Mouse (Mus musculus) macrophage (primary cell): ENCODE measurements around the gene Spta1. TPM values are rescaled to one million over a fixed set of nuclear protein-coding genes. Genes with fewer than 3 reads are reported as not detected.

Source experiments
- H3K27ac ChIP-seq: fragments of 350-480 bp; formaldehyde crosslinking; 2 replicates; pipeline ENCODE4 v1.9.0; 2021
- H3K36me3 ChIP-seq: fragments of 350-480 bp; formaldehyde crosslinking; 2 replicates; pipeline ENCODE4 v1.9.0; 2021; ENCODE audit errors: inconsistent target
- H3K4me3 ChIP-seq: fragments of 350-480 bp; formaldehyde crosslinking; 2 replicates; pipeline ENCODE4 v1.9.0; 2021; ENCODE audit errors: inconsistent target
- H3K79me2 ChIP-seq: fragments of 350-480 bp; formaldehyde crosslinking; 2 replicates; pipeline ENCODE4 v1.9.0; 2021; ENCODE audit errors: inconsistent target
- WGBS: methylation state at CpG from one replicate; pipeline ENCODE4 v1.1.7; 2026; ENCODE audit warnings: inconsistent platforms; ENCODE audit not compliant: missing documents; 5-methylcytosine and 5-hydroxymethylcytosine counted together
- polyA plus RNA-seq: library from polyadenylated mRNA; stranded (reverse); fragments of 250-400 nt; gene quantifications from 3 replicates; pipeline ENCODE4 v1.2.4, GENCODE M21; 2018; ENCODE audit warnings: inconsistent platforms
- total RNA-seq, 78 experiments: library from RNA; depleted of rRNA; stranded (reverse); fragments of 250-400 nt; gene quantifications; 1 replicate in 9 of 78; 2 replicates in 24 of 78; 3 replicates in 43 of 78; 4 replicates in 2 of 78; pipeline ENCODE4 v1.2.4; 2018; ENCODE audit warnings: inconsistent platforms in 56 of 78

The Spta1 gene
- 1 to 10 TPM in 3 of 26 experiments, under 1 TPM in 13, not detected in 10; 0.10 to 8.8 (median 0.48) TPM for total RNA-seq (2018; cell fraction: chromatin; rRNA removed)
- under 1 TPM in 19 of 26 experiments, not detected in 7; 0.03 to 0.19 (median 0.04) TPM for total RNA-seq (2018; cell fraction: cytosol; rRNA removed)
- total RNA-seq (2018; cell fraction: nucleus; rRNA removed), result 1 to 10 TPM in 1 of 26 experiments, under 1 TPM in 15, not detected in 10; 0.05 to 2.0 (median 0.13) TPM
- 0.16 to 0.19 TPM in 2 of 3 replicates, not detected in the other for polyA plus RNA-seq

DNA sequence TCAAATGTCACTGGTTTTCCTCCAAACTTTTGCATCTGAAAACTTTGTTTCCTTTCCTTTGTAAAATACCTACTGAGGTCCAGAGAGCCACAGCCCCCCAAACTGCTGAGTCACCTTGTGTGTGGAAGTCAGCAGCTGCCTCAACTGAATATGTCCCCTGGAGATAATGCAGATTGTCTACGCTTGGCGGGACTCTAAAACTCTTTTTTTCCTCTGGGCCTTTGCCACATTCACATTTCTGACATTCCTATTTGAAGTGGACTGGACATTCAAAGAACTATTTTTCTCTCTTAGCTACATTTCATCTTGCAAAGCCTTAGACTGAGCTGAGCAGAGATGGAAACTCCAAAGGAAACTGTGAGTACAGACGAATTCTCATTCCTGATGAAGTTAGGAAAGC lies at the start of gene Spta1:
Spta1 (plus strand) TSS at position 172 of the 400 bp plus-strand sequence.
- Histone ChIP-seq H3K4me3 (no peak within 1 kb of the TSS), H3K36me3 (no peaks in the 10 kb centered on the region), H3K27ac (no peak within 1 kb of the TSS), H3K79me2 (no peaks in the 10 kb centered on the region)
- 49% methylated on average over 3 of the region's 3 CpGs for WGBS

DNA sequence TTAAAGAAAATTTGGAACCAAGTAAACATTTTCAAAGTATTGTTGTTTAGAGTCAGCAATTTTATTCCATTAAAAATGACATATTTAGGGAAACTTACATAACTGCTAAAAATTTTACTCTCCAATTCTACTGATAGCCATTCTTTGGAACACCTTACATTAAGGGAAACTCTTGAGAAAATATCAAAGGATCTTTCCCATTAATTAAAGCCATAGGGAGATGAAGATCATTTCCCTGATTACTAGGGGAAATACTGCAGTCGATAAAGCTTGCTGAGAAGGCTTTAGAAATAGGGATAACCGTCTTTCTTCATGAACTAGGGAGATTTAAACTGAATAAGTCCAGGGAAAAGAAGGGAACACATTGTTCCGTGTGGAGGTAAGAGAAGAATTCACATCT lies 41.4 kb upstream of the Spta1 start, which contains the start of gene Olfr424:
Olfr424 (plus strand) TSS at position 301 of the 400 bp plus-strand sequence.
- H3K27ac ChIP-seq, result no peak within 1 kb of the TSS
- no peak within 1 kb of the TSS for H3K4me3 ChIP-seq
- no peaks in the 10 kb centered on the region for H3K79me2 ChIP-seq
- 90% methylated on average over 3 of the region's 3 CpGs for WGBS
- no peaks in the 10 kb centered on the region for H3K36me3 ChIP-seq

DNA sequence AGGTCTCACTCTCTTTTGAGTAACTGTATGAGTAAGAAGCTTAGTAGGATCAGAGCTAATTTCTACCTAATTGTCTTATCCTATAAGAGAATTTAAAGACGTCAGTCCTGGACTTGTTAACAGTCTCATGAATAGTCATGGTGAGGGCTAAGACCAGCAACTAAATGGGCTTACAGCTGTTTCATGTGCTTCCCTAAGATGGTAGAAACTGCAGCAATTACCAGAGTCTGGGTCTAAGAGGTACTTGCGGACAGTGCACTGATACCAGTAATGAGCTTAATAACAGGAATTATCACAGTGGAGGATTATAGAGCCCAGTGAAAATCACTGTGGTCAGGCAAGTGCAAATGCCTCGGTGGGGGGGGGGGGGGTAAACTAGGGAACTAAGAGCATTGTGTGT lies 40.6 kb upstream of the Spta1 start:
- 90% methylated on average over 3 of the region's 3 CpGs for WGBS
- no peaks in the 10 kb centered on the region for H3K36me3 ChIP-seq
- H3K79me2 ChIP-seq, result no peaks in the 10 kb centered on the region
- H3K4me3 ChIP-seq, result no peak overlapping the region
- no peak overlapping the region for H3K27ac ChIP-seq

DNA sequence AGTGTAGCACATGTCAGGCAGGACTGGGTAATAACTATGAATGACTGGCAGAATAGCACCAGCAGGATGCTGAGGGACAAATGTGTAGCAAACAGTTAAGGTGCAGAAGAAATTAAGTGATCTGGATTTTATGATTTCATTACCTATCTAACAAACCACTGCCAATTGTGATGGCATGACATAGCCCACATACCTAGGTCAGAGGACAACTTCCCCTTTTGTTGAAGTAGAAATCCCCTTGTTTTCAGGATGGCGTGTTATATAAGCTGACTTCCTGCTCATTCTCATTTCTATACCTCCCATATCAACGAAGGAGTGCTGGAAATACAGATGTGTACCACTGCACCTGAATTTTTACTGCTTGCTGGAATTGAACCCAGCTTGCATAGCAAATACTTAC lies 31.2 kb upstream of the Spta1 start:
- H3K79me2 ChIP-seq, result no peaks in the 10 kb centered on the region
- H3K36me3 ChIP-seq, result no peaks in the 10 kb centered on the region
- 0% methylated on average over 2 of the region's 2 CpGs for WGBS
- no peak overlapping the region for H3K4me3 ChIP-seq
- H3K27ac ChIP-seq, result no peak overlapping the region

DNA sequence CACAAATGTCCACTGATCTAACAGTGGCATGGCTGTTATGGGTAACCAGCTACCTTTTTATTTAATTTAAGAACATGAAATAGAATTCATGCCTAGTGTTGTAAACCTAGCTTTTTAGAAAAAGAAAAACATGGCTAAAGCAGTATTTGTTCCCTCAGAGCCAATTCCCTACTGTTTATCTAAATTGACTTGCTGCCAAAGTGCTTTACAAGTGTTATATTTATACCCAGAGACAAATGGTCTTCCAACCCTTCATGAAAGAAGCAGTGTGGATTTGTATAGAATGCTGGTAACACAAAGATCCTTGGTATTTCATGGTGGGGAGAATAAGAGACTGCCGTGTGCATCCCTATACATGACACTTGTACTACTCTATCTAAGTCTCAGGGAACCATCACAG lies 25.9 kb upstream of the Spta1 start:
- WGBS, result 100% methylated on average over 1 of the region's 1 CpGs
- no peak overlapping the region for H3K27ac ChIP-seq

DNA sequence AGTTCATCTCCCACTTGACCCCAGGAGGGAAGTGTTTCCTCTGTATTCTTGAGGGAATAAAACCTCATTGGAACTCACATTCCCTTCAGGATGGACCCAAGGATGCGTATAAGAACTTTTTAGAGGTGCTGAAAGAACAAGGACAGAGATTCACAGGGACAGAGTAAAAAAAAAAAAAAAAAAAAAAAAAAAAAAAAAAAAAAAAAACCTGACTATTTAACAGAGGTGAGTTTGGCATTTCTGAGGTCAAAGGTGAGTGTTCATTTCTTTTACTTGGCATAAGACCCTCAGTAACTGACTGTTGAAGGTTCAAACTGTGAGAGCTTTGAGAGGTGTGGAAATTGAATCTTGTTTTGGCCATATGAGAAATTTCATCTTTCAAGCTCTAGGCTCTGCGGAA lies 23.3 kb upstream of the Spta1 start:
- 94% methylated on average over 2 of the region's 2 CpGs for WGBS
- Histone ChIP-seq H3K79me2 (no peaks in the 10 kb centered on the region), H3K36me3 (no peaks in the 10 kb centered on the region), H3K27ac (no peak overlapping the region), H3K4me3 (no peak overlapping the region)

More for the DNA sequence above, 25.9 kb upstream of the Spta1 start:
- Histone ChIP-seq H3K4me3 (no peak overlapping the region), H3K36me3 (no peaks in the 10 kb centered on the region), H3K79me2 (no peaks in the 10 kb centered on the region)

DNA sequence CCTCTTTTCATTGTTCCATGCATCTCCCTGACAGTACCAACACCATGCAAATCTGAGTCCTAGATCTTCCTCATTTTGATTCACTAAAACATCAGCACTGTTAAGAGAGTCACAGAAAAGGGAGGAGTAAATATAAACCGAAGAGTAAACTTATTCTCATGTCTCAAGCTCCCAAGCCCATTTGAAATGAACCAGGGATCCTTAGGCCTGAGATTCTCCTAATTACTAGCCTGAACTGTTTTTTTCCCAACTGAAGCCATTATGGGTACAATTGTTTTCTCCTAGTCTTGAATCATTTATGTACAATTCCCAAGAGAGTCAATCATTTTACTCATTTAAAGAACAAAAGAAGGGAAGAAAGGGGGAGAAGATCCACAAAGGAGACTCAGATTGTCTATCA lies 17.2 kb upstream of the Spta1 start, which contains the start of gene Olfr420:
Olfr420 (plus strand) TSS at position 301 of the 400 bp plus-strand sequence.
- WGBS, result 100% methylated on average over 1 of the region's 1 CpGs
- Histone ChIP-seq H3K27ac (no peak within 1 kb of the TSS), H3K4me3 (no peak within 1 kb of the TSS), H3K36me3 (no peaks in the 10 kb centered on the region), H3K79me2 (no peaks in the 10 kb centered on the region)

DNA sequence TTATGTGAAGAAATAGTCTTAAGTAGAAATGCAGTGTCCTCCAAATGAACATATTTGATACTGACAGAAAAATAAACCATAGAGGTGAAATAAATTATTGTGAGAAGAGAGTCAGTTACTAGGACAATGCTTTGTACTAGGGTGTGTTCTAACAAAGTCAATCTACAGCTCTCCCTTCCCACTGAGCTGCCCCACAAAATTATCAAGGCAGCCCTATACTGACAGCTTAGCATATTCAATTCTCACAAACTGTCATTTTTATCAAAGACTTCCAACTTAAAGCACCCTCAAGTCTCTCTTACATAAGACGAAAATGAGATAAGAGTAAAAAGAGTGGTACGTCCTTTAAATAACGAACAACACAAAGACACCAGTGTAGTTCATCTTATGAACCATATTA lies 15.0 kb upstream of the Spta1 start:
- no peak overlapping the region for H3K27ac ChIP-seq
- no peaks in the 10 kb centered on the region for H3K79me2 ChIP-seq
- WGBS, result 100% methylated on average over 3 of the region's 3 CpGs
- no peaks in the 10 kb centered on the region for H3K36me3 ChIP-seq
- no peak overlapping the region for H3K4me3 ChIP-seq

DNA sequence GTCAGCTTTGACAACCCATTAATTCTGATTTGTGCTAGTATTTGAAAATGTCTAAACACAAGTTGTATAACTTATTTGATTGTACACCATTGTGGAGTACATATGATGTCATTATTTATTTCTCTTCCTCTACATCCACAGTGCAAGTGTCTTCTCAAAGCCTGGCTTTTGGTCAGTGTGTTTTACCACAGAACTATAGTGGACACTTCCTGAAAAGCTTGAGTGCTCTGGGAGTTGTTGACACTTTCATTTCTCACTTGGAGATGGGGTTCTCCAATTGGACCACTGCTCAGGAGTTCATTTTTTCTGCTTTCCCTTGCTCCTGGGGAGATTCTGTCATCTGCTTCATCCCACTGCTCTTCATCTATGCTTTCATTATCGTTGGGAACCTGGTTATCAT lies 14.1 kb upstream of the Spta1 start:
- 92% methylated on average over 1 of the region's 1 CpGs for WGBS
- Histone ChIP-seq H3K4me3 (no peak overlapping the region), H3K27ac (no peak overlapping the region), H3K79me2 (no peaks in the 10 kb centered on the region), H3K36me3 (no peaks in the 10 kb centered on the region)

DNA sequence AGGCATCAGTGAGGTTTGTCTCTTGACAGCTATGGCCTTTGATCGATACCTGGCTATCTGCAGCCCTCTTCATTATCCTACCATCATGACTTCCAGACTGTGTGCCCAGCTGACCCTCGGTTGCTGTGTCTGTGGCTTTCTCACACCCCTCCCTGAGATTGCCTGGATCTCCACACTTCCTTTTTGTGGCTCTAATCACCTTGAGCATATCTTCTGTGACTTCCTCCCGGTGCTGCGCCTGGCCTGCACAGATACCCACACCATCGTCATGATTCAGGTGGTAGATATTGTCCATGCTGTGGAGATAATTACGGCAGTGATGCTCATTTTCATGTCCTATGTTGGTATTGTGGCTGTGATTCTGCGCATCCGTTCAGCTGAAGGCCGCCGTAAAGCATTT lies 13.5 kb upstream of the Spta1 start:
- Histone ChIP-seq H3K4me3 (no peak overlapping the region), H3K27ac (no peak overlapping the region), H3K36me3 (no peaks in the 10 kb centered on the region), H3K79me2 (no peaks in the 10 kb centered on the region)
- 37% methylated on average over 10 of the region's 10 CpGs for WGBS

DNA sequence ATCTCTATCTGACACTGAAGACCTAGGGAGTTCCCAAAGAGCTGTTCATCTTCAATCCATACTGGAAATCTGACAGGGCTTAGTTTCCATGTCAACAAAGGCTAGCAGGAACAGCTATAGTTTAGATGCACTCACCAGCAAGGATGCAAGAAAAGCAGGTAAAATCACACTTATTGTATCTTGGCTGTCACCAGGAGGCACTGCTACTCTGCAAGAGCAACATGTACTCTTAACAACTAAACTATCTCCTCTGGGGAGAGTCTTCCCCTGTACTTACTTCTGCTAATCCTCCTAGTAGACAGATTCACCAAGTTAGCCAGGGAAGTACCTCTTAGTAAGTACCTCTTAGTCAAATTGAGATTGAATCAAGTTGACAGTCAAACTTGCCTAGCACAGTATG lies 3.6 kb upstream of the Spta1 start:
- H3K27ac ChIP-seq, result no peak overlapping the region
- H3K79me2 ChIP-seq, result no peaks in the 10 kb centered on the region
- H3K36me3 ChIP-seq, result no peaks in the 10 kb centered on the region
- H3K4me3 ChIP-seq, result no peak overlapping the region

DNA sequence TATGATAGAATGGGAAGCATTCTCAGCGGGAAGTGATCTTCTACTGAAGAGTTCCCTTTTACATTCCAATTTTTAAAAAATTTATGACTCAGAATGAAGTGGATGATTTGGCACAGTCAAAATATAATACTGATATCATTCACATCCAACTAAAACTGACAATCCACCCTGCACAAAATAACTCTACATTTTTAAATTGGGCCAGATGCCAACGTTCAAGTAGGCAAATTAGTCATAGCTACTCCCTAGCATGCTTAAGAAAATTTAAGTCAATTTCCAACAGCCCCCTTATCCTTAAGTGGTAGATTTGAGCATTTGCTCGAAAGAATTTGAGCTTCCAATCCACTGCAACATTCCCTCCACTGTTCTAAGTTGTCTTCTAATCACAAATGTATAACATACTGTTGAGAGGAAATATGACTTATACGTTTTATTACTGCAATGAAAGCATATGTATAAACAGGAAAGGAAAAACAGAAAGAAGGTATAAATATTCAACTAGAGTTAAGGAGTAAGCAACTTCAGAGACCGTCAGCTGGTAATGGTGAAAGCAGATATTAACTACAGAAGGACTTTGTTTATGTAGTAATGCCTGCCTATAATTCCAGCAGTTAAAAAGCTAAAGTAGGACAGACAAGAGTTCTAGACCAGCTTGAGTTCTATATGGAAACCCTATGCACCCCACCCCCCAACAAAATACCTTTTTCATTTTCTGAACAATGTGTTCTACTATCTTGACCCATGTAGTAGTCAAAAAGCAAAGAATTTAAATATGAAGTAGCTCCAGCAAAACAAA lies 1.7 kb upstream of the Spta1 start:
- H3K36me3 ChIP-seq, result no peaks in the 10 kb centered on the region
- 86% methylated on average over 5 of the region's 5 CpGs for WGBS
- no peak overlapping the region for H3K27ac ChIP-seq
- no peak overlapping the region for H3K4me3 ChIP-seq
- no peaks in the 10 kb centered on the region for H3K79me2 ChIP-seq

DNA sequence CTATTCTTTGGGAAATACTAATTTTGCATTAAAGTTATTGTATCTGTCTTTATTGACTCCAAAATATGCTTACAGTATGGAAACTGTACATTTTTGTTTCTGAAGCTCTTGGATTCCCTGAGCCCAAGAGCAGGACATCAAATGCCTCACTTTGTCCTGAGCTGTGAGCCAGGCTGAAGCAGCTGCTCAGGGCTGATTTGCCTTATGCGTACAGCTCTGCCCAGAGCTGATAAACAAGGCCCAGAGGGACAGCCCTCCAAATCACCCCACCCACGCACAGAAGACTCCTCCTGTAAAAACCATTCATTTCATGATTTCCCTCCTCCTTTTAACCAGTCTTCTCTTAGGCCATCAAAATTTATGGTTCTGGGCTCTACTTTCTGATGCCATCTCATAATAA lies 1.0 kb upstream of the Spta1 start:
- Histone ChIP-seq H3K4me3 (no peak overlapping the region), H3K27ac (no peak overlapping the region), H3K36me3 (no peaks in the 10 kb centered on the region), H3K79me2 (no peaks in the 10 kb centered on the region)
- WGBS, result 92% methylated on average over 2 of the region's 2 CpGs

DNA sequence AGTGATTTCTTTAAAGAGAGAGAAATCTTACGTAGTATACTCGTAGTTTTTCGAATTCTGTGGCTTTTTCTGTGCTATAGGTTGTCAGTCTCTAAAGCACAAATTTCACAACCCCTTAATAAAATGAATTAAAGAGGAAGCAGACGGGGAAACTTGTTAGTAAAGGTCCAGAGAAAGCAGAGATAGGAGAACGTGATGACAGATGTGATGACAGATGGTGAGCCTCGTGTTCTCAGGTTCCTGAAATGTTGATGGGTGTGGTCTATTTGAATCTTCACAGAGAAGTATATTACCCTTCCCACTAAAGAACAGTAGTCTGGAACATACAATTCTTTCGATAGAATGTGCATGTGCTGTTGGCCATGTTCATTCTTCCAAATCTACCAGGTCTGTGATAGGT lies 32.1 kb downstream of the Spta1 start:
- H3K27ac ChIP-seq, result no peak overlapping the region
- no peaks in the 10 kb centered on the region for H3K36me3 ChIP-seq
- no peak overlapping the region for H3K4me3 ChIP-seq
- H3K79me2 ChIP-seq, result no peaks in the 10 kb centered on the region
- 21% methylated on average over 7 of the region's 7 CpGs for WGBS

DNA sequence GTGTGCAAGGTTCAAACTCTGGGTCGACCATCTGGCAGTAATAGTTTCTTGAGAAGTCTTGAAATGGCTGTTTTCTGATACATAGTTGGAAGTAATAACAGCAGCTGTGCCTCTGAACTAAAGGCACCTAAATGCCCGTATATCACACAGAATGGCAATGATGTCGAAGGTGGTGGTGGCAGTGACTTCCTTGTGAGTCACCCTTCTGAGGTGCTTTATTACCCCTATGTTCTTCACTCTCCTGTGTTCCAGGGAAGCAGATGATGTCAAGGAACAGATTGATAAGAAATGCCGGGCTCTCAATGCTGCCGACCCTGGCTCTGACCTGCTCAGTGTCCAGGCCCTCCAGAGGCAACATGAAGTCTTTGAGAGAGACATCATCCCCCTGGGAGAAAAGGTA lies 39.7 kb downstream of the Spta1 start:
- H3K27ac ChIP-seq, result no peak overlapping the region
- H3K4me3 ChIP-seq, result no peak overlapping the region
- WGBS, result 78% methylated on average over 5 of the region's 5 CpGs
- no peaks in the 10 kb centered on the region for H3K36me3 ChIP-seq
- H3K79me2 ChIP-seq, result no peaks in the 10 kb centered on the region
